Mouse (Mus musculus) liver, adult 2 months (tissue): Measurements from ENCODE around the gene Ncstn.

Source experiments
- CTCF ChIP-seq: fragments of 200-500 bp; IDR thresholded peaks from 2 replicates; pipeline ENCODE4 v1.5.1; 2011; ENCODE audit warnings: low read depth, low read length, control low read depth
- POLR2A ChIP-seq: fragments of 200-500 bp; IDR thresholded peaks from 2 replicates; pipeline ENCODE4 v1.6.1; 2011; ENCODE audit warnings: low read length, control low read depth; ENCODE audit not compliant: insufficient read depth; ENCODE audit errors: extremely low read depth

DNA sequence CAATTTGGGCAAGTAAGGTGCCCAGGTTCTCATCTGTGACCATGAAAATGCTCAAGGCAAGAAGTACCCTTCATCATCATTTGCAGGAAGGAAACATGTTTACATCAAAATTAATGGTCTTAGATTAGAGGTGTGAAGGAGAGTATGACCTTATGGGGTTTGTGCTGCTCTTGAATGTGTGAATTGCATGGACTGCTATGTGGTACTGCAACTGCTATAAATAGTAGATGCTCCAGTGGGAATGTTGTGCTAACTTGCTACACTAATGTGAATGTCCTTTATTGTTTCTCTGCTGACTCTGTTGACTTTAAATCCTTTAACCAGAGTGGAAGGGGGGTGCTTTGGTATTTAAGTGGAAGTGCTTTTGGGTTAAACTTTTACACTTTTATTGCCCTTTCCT lies 11.7 kb upstream of the Ncstn start:
- TF ChIP-seq CTCF (no peak), POLR2A (no peak)
